Mouse (Mus musculus): ENCODE results near the gene Tecpr1. TPM values are rescaled to one million over a fixed set of nuclear protein-coding genes. Genes with fewer than 3 reads are reported as not detected.

Tecpr1 gene
- polyA plus RNA-seq, 1 experiment = 5.4 TPM

- no peak for TF ChIP-seq GATA1 (IDR thresholded peaks at IDR 0.05; ENCODE audit: low read length)
Observed at GRCm38 (mm10) chr5:144173648-144174047, 49.8 kb downstream of the Tecpr1 start.

- no peak for TF ChIP-seq GATA1 (IDR thresholded peaks at IDR 0.05; ENCODE audit: low read length)
Observed at GRCm38 (mm10) chr5:144169275-144169975, 54.0 kb downstream of the Tecpr1 start.

- TF ChIP-seq GATA1 (IDR thresholded peaks at IDR 0.05; ENCODE audit: low read length) = no peak
Observed at GRCm38 (mm10) chr5:144165756-144166155, 57.7 kb downstream of the Tecpr1 start.

- no peak for TF ChIP-seq GATA1 (IDR thresholded peaks at IDR 0.05; ENCODE audit: low read length)
Observed at GRCm38 (mm10) chr5:144162813-144163517, 60.5 kb downstream of the Tecpr1 start.

- no peak for TF ChIP-seq GATA1 (IDR thresholded peaks at IDR 0.05; ENCODE audit: low read length)
Observed at GRCm38 (mm10) chr5:144162080-144162812, 61.2 kb downstream of the Tecpr1 start.

GRCm38 (mm10) chr5:144159137-144159536 is 64.3 kb downstream of the Tecpr1 start:
- no peak for TF ChIP-seq GATA1 (IDR thresholded peaks at IDR 0.05; ENCODE audit: low read length)

- TF ChIP-seq GATA1 (IDR thresholded peaks at IDR 0.05; ENCODE audit: low read length) = no peak
Observed at GRCm38 (mm10) chr5:144158604-144159003, 64.8 kb downstream of the Tecpr1 start.

- TF ChIP-seq GATA1 (IDR thresholded peaks at IDR 0.05; ENCODE audit: low read length) = no peak
Observed at GRCm38 (mm10) chr5:144154528-144154927, 68.9 kb downstream of the Tecpr1 start.

- no peak for TF ChIP-seq GATA1 (IDR thresholded peaks at IDR 0.05; ENCODE audit: low read length)
Observed at GRCm38 (mm10) chr5:144151270-144151669, 72.1 kb downstream of the Tecpr1 start.

- TF ChIP-seq GATA1 (IDR thresholded peaks at IDR 0.05; ENCODE audit: low read length) = no peak
Observed at GRCm38 (mm10) chr5:144149530-144149929, 73.9 kb downstream of the Tecpr1 start.

- no peak for TF ChIP-seq GATA1 (IDR thresholded peaks at IDR 0.05; ENCODE audit: low read length)
Observed at GRCm38 (mm10) chr5:144146898-144147297, 76.5 kb downstream of the Tecpr1 start.

Other genes with a start within 250 kb of the Tecpr1 start
- gene Ccz1, start 208.7 kb downstream of the Tecpr1 start, polyA plus RNA-seq (2012) = 62.8 and 74.6 TPM in 2 replicates
- not detected in 2 replicates for gene Ocm, start 196.9 kb downstream of the Tecpr1 start, polyA plus RNA-seq (2012)
- 6.3 and 8.3 TPM in 2 replicates for gene Lmtk2, start 123.2 kb downstream of the Tecpr1 start, polyA plus RNA-seq (2012)
- 0.44 and 0.55 TPM in 2 replicates for gene Bhlha15, start 33.3 kb downstream of the Tecpr1 start, polyA plus RNA-seq (2012)
- 65.7 and 69.0 TPM in 2 replicates for gene Bri3, start 20.8 kb upstream of the Tecpr1 start, polyA plus RNA-seq (2012)
- gene Baiap2l1, start 134.5 kb upstream of the Tecpr1 start, polyA plus RNA-seq (2012) = not detected in 2 replicates

Measured in G1E-ER4 (cell line).